Mouse (Mus musculus) heart, adult 9 months (tissue): ENCODE data around the gene Ankrd55.

Source experiments
- DNase-seq, 2 experiments: peaks; one replicate each; pipeline ENCODE4 v3.0.0; 2022; ENCODE audit warnings: low spot score in 2 of 2

The Ankrd55 gene

GRCm38 (mm10) chr13:112378782-112379305 lies 90.6 kb downstream of the Ankrd55 start:
- no peak for DNase-seq

- no peak for DNase-seq
These were observed 93.2 kb downstream of the Ankrd55 start for GRCm38 (mm10) chr13:112381476-112381875.

GRCm38 (mm10) chr13:112382457-112382856 lies 94.2 kb downstream of the Ankrd55 start:
- DNase-seq: no peak

- DNase-seq: peak; percentile 74 to 81
These were observed 94.7 kb downstream of the Ankrd55 start for GRCm38 (mm10) chr13:112382956-112383355.

GRCm38 (mm10) chr13:112383941-112384659 lies 95.8 kb downstream of the Ankrd55 start:
- peak in 1 of 2 experiments; percentile 42 for DNase-seq

GRCm38 (mm10) chr13:112385040-112385439 lies 96.8 kb downstream of the Ankrd55 start:
- no peak for DNase-seq

GRCm38 (mm10) chr13:112386494-112387075 lies 98.3 kb downstream of the Ankrd55 start:
- no peak for DNase-seq

GRCm38 (mm10) chr13:112387279-112387678 lies 99.0 kb downstream of the Ankrd55 start:
- DNase-seq: no peak

GRCm38 (mm10) chr13:112388176-112388575 lies 99.9 kb downstream of the Ankrd55 start:
- no peak for DNase-seq

- no peak for DNase-seq
These were observed 102.0 kb downstream of the Ankrd55 start for GRCm38 (mm10) chr13:112390206-112390605.

GRCm38 (mm10) chr13:112391354-112391753 lies 103.1 kb downstream of the Ankrd55 start:
- DNase-seq: no peak

- no peak for DNase-seq
These were observed 105.1 kb downstream of the Ankrd55 start for GRCm38 (mm10) chr13:112393356-112393755.

GRCm38 (mm10) chr13:112394271-112394670 lies 106.0 kb downstream of the Ankrd55 start:
- DNase-seq: no peak

- peak in 1 of 2 experiments; percentile 56 for DNase-seq
These were observed 116.5 kb downstream of the Ankrd55 start for GRCm38 (mm10) chr13:112404723-112405122.

- DNase-seq: peak in 1 of 2 experiments; percentile 44
These were observed 116.9 kb downstream of the Ankrd55 start for GRCm38 (mm10) chr13:112405184-112405583.

- no peak for DNase-seq
These were observed 118.4 kb downstream of the Ankrd55 start for GRCm38 (mm10) chr13:112406618-112407017.

- DNase-seq: peak in 1 of 2 experiments; percentile 33
These were observed 119.0 kb downstream of the Ankrd55 start for GRCm38 (mm10) chr13:112407181-112407700.

- peak; percentile 68 for DNase-seq
These were observed 119.7 kb downstream of the Ankrd55 start for GRCm38 (mm10) chr13:112407776-112408490.

- DNase-seq: no peak
These were observed 120.5 kb downstream of the Ankrd55 start for GRCm38 (mm10) chr13:112408701-112409100.

- no peak for DNase-seq
These were observed 121.1 kb downstream of the Ankrd55 start for GRCm38 (mm10) chr13:112409331-112409730.

- no peak for DNase-seq
These were observed 121.6 kb downstream of the Ankrd55 start for GRCm38 (mm10) chr13:112409851-112410250.

GRCm38 (mm10) chr13:112410461-112410860 lies 122.2 kb downstream of the Ankrd55 start:
- no peak for DNase-seq
